Mouse (Mus musculus) spleen, adult 2 months (tissue): Measurements from ENCODE around the gene Apoc1. TPM values are rescaled to one million over a fixed set of nuclear protein-coding genes. Genes with fewer than 3 reads are reported as not detected.
"Not testable (repeated sequence)": the region's sequence is repeated elsewhere in the genome, so short reads cannot be mapped to it uniquely, and the experiment has no call there.

ENCODE experiments used
- DNase-seq, 2 experiments: peaks; one replicate each; pipeline versions ENCODE4 v3.0.0 to v3.0.0-alpha.2; 2012 to 2021; ENCODE audit warnings: low spot score in 2 of 2, low read depth in 1 of 2
- H3K27ac ChIP-seq: fragments of 200-500 bp; 2 replicates; pipeline ENCODE4 v1.5.1; 2012; ENCODE audit warnings: low read length, inconsistent platforms; ENCODE audit not compliant: insufficient read depth
- H3K27me3 ChIP-seq: fragments of 200-500 bp; 2 replicates; pipeline ENCODE4 v1.6.1; 2012; ENCODE audit warnings: mild to moderate bottlenecking, moderate library complexity, low read length, inconsistent platforms; ENCODE audit not compliant: control insufficient read depth, insufficient read depth
- H3K36me3 ChIP-seq: fragments of 200-500 bp; 2 replicates; pipeline ENCODE4 v1.6.1; 2012; ENCODE audit warnings: mild to moderate bottlenecking, low read length, inconsistent platforms; ENCODE audit not compliant: control insufficient read depth, insufficient read depth
- H3K4me1 ChIP-seq: fragments of 200-500 bp; 2 replicates; pipeline ENCODE4 v1.6.1; 2011; ENCODE audit warnings: inconsistent platforms; ENCODE audit not compliant: control insufficient read depth, insufficient read depth, insufficient read length
- H3K4me3 ChIP-seq: fragments of 200-500 bp; 2 replicates; pipeline ENCODE4 v1.5.1; 2011; ENCODE audit warnings: mild to moderate bottlenecking, inconsistent platforms; ENCODE audit not compliant: insufficient read depth, insufficient read length; ENCODE audit errors: extremely low read depth
- CTCF ChIP-seq: fragments of 200-500 bp; IDR thresholded peaks from 2 replicates; pipeline ENCODE4 v1.5.1; 2011; ENCODE audit warnings: mild to moderate bottlenecking, inconsistent platforms; ENCODE audit not compliant: insufficient read depth, insufficient read length, insufficient replicate concordance; ENCODE audit errors: extremely low read depth
- POLR2A ChIP-seq: fragments of 200-500 bp; IDR thresholded peaks from 2 replicates; pipeline ENCODE4 v1.6.1; 2011; ENCODE audit warnings: low read depth, low read length, inconsistent platforms
- WGBS: fragments of 180-500 bp; shearing (Covaris S2); methylation state at CpG from one replicate; pipeline ENCODE4 v1.1.7; 2018; 5-methylcytosine and 5-hydroxymethylcytosine counted together
- polyA plus RNA-seq: library from polyadenylated mRNA; depleted of rRNA; stranded (reverse); fragments of >200 nt; gene quantifications from 2 replicates; pipeline ENCODE4 v1.2.3, GENCODE M21; 2012

The Apoc1 gene
- polyA plus RNA-seq, 1 experiment = 4.3 TPM

- 36% methylated on average over 10 of the region's 10 CpGs for WGBS
- Histone ChIP-seq H3K36me3 (peaks cover 10% of the 10 kb centered on the region), H3K4me1 (no peaks in the 10 kb centered on the region; the same call in 1 of the 2 replicates), H3K27ac (0 out of 2 replicates have a peak overlapping the region, but pooled peaks have one; percentile 8), H3K27me3 (no peaks in the 10 kb centered on the region), H3K4me3 (no peak overlapping the region)
- TF ChIP-seq CTCF (no peak), POLR2A (no peak)
- no peak for DNase-seq
These were observed 961 bp upstream of the Apoc1 start for GRCm38 (mm10) chr7:19693421-19693820.

GRCm38 (mm10) chr7:19691434-19691833 is 1.0 kb downstream of the Apoc1 start:
- H3K4me3 ChIP-seq = no peak overlapping the region
- 90% methylated on average over 6 of the region's 6 CpGs for WGBS
- H3K36me3 ChIP-seq = peaks cover under 1% of the 10 kb centered on the region
- H3K4me1 ChIP-seq = no peaks in the 10 kb centered on the region; the same call in 1 of the 2 replicates
- H3K27ac ChIP-seq = peak overlapping the region; percentile 28; the same call in 1 of the 2 replicates
- H3K27me3 ChIP-seq = no peaks in the 10 kb centered on the region
- TF ChIP-seq POLR2A (no peak), CTCF (no peak)
- no peak for DNase-seq

- no peaks in the 10 kb centered on the region for H3K27me3 ChIP-seq
- WGBS = 86% methylated on average over 4 of the region's 4 CpGs
- no peak for TF ChIP-seq POLR2A
- TF ChIP-seq CTCF = no peak
- H3K4me3 ChIP-seq = no peak overlapping the region
- peaks cover 2% of the 10 kb centered on the region; the same call in 1 of the 2 replicates for H3K4me1 ChIP-seq
- no peaks in the 10 kb centered on the region for H3K36me3 ChIP-seq
- DNase-seq = no peak
- H3K27ac ChIP-seq = no peak overlapping the region
These were observed 1.6 kb downstream of the Apoc1 start for GRCm38 (mm10) chr7:19690845-19691244.

GRCm38 (mm10) chr7:19688611-19689010 is 3.8 kb downstream of the Apoc1 start:
- Histone ChIP-seq H3K4me3 (no peak overlapping the region), H3K27ac (no peak overlapping the region), H3K27me3 (no peaks in the 10 kb centered on the region), H3K4me1 (peaks cover 14% of the 10 kb centered on the region; the same call in 1 of the 2 replicates), H3K36me3 (no peaks in the 10 kb centered on the region)
- DNase-seq = no peak
- WGBS = 93% methylated on average over 2 of the region's 2 CpGs
- TF ChIP-seq CTCF (no peak), POLR2A (no peak)

GRCm38 (mm10) chr7:19688101-19688500 is 4.4 kb downstream of the Apoc1 start:
- Histone ChIP-seq H3K4me1 (peaks cover 16% of the 10 kb centered on the region; the same call in 1 of the 2 replicates), H3K27ac (no peak overlapping the region), H3K36me3 (no peaks in the 10 kb centered on the region), H3K27me3 (no peaks in the 10 kb centered on the region), H3K4me3 (no peak overlapping the region)
- no peak for DNase-seq
- no peak for TF ChIP-seq POLR2A
- TF ChIP-seq CTCF = no peak
- 92% methylated on average over 10 of the region's 10 CpGs for whole genome bisulfite sequencing

GRCm38 (mm10) chr7:19686927-19687583 is 5.4 kb downstream of the Apoc1 start:
- peaks cover 16% of the 10 kb centered on the region; the same call in 1 of the 2 replicates for H3K4me1 ChIP-seq
- H3K4me3 ChIP-seq, H3K36me3 ChIP-seq, H3K27ac ChIP-seq, DNase-seq, H3K27me3 ChIP-seq: not testable (repeated sequence)
- 62% methylated on average over 8 of the region's 8 CpGs for WGBS

- Histone ChIP-seq H3K4me3 (no peak overlapping the region), H3K27me3 (no peaks in the 10 kb centered on the region), H3K36me3 (no peaks in the 10 kb centered on the region), H3K4me1 (peaks cover 16% of the 10 kb centered on the region; the same call in 1 of the 2 replicates), H3K27ac (no peak overlapping the region)
- no peak for DNase-seq
- TF ChIP-seq POLR2A (no peak), CTCF (no peak)
- 88% methylated on average over 6 of the region's 6 CpGs for WGBS
These were observed 5.9 kb downstream of the Apoc1 start for GRCm38 (mm10) chr7:19686521-19686920.
